Mouse (Mus musculus) gastrocnemius, adult 8-10 months (tissue): Measurements from ENCODE around the gene Hoxa3. TPM values are rescaled to one million over a fixed set of nuclear protein-coding genes. Genes with fewer than 3 reads are reported as not detected.

Experiments
- DNase-seq, 2 experiments: peaks; one replicate each; pipeline ENCODE4 v3.0.0; 2022; ENCODE audit warnings: low spot score in 2 of 2
- total RNA-seq, 4 experiments: library from RNA; stranded (reverse); gene quantifications; 2 replicates each; pipeline ENCODE4 v1.2.4; 2022

The Hoxa3 gene
- total RNA-seq, result 1 to 10 TPM; 1.3 to 2.9 (median 2.0) TPM

DNA sequence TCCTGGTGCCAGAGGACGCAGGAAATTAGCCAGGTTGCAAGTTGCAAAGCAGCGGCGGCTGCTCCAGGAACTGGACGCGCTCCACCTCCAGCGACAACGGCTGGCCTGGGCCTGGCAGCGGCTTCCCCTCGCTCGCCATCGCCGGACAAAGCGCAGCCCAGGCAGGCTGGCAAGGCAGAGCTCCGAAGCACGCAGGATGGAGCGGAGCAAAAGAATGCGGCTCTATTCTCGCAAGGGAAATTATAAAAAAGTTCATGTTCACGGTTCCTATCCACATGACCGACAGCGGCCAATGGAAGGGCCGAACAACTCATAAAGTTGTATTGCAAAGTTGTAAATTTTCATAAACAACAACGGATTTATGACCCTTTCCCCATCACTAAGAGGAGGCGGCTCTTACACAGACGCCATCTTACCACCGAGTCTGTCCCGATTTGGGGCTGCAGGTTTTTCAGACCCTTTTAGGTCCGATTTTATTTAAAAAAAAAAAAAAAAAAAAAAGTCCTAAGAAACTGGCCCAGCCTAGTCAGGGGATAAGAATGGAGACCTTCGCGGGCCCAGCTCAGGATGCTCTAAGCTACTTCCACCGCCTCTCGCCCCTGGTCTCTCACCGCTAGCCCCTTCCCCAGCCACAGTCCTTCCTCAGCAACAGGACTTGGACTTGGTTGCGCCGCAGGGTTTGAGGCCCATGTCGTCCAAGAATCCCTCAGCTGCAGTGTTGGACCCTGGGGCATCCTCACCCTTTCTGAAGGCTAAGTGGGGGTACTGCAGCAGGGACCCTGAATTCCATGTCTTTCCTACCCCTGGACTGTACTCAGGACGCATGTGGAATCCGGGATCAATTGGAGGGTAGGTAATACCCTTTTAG is at the start of gene Hoxa3, which contains the start of gene Gm28308:
Gene Hoxa3, minus strand, starts transcription at position 218 of the 868 bp plus-strand sequence.
Gene Gm28308, minus strand, starts transcription at position 221 of the 868 bp plus-strand sequence.
- DNase-seq, result peak; percentile 43 to 54

DNA sequence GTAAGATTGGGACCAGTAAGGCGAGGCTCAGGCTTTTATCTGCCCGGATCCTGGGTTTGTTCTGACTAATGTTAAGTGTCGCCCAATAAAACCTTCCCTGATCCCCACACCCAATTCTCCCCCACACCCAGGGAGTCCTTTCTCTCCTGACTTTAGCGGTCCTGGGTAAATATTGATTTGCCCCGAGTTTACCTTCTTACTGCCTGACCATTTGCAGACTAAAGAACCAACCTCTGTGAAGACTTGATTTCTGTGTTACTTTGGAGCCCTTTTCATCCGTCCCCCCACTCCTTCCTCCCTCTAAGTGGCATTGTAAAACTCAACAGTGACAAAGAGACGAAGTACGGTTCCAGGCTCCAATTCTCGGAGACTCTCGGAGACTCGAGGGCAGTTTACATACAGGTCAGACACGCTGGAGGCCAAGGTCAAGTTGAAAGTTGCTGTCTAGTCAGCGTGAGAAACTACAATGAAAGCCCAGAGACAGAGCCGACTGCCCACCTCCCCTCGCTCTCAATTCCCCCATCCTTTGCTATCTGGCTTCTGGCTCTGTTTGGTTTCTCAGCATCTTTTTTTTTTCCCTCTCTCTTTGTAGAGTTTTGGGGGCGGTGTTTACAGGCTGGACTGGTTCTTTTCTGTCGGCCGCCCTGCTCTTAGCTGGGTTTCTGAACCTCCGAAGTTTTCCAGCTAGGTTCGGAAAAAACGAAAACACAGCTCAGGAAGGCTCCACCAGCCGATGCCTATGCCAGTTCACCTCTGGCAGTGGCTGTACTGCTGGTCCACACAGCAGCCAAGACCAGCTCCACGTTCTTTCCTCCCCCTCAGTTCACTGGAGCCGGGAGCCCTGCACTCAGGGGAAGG is 49.6 kb upstream of the Hoxa3 start:
- no peak for DNase-seq

DNA sequence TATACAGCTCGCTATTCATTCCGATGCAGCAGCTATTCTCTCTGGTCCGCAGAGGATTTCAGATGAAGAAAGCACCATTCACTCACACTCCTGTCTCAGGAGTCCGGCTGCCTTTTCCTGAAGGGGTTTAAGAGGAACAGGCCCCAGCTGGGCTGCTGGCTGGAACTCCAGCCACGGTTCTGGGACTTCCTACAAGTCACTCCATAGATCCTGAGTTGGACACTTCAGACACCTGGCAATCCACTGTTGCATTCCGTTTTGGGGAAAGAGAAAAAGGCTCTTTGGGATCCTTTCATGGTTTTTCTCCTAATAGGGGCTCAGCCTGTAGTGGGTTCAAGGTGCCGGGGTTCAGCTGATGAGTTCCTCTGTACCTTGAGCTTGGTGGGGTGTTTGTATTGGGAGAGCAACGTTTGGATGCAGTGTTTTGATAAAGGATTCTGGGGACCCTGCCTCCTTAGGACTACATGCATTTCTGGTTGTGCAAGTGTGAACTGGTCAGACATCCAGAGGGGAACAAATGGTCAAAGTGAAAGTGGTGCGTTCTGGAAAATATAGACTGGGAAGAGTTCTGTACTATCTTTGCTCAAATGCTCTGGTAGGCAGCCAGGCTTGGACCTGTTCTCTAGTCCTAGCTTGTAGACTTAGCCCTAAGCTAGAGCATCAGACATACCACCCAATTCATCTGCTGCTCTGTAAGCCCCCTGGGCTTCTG is 48.8 kb upstream of the Hoxa3 start:
- DNase-seq, result no peak

DNA sequence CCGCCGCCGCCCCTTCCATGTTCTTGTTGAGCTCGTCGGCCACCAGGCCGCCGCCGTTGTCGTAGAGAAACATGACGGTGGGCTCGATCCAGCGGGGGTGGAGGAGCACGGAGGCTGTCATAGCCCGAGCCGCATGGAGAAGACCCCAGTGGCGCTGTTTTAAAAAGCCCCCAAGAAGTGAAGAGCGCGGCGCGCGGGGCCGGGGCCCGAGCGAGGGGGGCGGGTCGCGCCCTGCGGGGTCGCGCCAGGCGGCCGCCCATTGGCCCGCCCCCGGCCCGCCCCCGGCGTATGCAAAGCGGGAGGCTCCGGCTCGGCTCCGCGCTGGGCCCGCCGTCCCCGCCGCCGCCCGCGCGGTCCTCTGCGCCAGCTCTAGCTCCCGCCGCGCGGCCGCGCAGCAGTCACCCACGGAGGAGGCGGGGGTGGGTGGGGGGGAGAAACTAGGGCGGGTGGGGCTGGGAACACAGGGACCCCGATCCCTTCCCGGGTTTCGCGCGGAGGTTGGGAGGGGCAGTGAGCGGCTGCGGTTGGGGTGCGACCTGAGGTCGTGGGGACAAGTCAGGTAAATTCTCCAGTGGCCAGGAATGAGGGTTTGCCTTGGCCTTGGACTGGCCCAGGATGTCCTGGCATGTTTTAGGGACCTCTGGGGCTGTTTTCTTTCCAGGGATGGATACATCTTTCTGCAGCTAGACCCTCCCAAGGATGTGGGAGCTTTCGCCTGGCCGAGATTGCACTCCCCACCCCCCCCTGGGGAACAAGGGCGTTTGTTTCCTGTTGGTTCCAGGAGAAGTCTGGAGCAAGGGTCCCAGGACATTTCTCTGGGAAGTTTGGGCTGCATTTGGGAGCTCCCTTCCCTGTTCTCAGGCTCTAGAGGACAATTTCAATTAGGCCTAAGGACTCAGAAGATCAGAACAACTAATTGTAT is 47.8 kb upstream of the Hoxa3 start, which contains the start of gene Hoxa13:
Gene Hoxa13, minus strand, starts transcription at position 227 of the 922 bp plus-strand sequence.
- DNase-seq, result no peak

DNA sequence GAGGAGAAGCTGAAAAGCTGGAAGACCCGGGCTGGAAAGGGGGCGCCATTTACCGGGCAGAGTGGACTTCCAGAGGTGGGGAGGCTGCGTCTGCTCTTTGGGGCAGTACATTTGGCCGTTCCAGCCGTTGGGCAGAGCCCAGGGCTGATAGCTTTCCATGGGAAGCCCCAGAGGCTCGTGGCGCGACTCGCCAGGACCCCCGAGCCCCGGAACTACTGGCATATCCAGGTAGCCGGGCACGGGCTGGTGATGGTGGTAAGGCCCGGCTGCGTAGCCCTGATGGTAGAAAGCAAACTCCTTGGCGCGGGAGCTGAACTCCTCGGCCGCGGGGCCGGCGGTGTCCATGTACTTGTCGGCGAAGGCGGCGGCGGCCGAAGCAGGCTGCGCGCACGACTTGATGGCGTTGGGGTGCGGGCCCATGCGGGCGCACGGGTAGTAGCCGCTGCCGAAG is 46.7 kb upstream of the Hoxa3 start:
- no peak for DNase-seq

DNA sequence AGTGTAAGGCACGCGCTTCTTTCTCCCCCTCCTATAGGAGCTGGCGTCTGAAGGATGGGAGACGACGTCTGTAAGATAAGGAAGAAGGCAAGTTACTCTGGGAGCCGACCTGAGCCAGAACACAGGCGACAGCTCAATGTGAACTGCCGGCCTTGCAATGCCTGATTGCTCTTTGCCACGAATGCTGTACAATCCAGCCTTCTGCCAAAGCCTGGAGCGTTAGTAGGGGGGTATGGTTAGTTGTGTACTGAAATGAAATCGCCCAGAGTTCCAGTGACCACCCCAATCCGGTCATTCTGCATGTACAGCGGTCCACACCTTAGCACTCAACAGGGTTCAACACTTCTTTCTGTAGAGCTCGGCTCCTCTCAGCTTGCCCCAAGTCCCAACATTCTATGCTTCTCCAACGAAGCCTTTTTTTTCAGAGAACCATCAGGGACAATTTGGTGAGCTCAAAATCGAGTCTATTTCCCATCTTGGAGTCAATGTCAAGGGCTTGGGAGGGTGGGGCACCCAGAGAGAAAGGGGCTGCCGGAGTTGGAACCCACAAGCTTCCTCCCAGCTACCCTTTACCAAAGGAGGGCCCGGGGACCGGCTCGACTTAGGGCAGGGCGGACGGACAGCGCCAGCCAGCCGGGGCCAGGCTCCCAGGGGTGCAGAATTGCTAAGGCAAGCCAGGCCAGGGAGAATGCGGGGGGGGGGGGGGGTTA is 46.1 kb upstream of the Hoxa3 start:
- no peak for DNase-seq

DNA sequence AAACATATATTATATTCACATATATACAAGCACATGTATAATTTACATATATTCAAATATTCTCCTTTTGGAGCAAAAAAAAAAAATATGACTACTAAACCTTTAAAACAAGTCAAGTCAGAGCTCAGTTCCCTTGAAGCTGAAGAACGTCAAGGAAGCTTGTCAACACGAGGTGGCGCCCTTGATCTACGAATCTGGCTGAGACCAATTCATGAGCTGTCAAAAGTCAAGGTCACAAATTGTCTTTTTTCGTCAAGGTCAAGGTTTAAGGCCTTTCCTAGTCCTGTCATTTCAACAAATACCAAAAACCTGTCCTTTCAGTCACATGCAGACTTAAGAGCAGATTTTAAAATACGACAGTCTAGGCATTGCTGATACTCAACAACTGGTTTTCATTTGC is 43.8 kb upstream of the Hoxa3 start:
- peak in 1 of 2 experiments; percentile 73 for DNase-seq

DNA sequence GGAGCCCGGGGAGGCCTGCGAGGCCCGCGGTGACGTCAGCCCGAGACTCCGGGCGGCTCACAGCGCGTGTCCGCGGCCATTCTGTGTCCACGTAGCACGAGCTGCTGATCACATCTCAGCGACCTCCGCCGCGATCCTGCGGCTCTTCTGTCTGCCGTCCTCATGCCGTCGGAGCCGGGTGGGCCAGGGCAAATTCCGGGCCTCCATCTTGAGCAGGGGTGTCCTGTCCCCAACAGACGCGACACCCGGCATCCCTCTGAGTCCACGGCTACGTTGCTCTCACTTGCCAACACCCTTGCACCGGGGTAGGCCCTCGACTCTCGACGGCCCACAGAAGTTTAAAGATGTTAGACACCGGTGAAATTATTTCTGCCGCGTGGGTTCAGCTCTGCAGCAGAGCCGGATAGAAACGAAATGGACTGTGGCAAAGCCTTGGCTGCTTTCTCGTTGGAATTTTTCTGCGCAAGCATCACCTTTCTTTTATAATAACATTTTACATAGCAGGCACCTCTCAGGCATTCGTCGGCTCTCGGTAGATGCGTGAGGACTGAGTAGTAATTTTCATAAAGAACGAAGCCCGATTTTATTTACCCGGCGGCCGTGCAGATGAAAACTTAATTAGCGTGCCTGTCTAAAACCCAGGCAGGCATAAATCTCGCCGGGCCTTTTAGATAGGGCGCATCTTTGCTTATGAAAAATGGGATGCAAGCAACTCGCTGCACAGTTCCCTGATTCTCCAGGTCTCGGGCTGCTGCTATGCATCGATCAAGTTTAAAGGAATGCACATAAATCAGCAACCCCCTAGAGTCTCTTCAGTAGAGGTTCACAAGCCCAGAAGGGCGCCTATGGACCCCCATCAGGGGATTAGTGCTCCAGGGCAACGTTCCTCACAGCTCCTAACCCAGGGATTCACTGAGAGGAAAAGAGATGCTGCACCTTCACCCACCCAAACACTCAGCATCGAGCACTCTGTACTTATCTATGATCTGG is 40.7 kb upstream of the Hoxa3 start:
- no peak for DNase-seq

DNA sequence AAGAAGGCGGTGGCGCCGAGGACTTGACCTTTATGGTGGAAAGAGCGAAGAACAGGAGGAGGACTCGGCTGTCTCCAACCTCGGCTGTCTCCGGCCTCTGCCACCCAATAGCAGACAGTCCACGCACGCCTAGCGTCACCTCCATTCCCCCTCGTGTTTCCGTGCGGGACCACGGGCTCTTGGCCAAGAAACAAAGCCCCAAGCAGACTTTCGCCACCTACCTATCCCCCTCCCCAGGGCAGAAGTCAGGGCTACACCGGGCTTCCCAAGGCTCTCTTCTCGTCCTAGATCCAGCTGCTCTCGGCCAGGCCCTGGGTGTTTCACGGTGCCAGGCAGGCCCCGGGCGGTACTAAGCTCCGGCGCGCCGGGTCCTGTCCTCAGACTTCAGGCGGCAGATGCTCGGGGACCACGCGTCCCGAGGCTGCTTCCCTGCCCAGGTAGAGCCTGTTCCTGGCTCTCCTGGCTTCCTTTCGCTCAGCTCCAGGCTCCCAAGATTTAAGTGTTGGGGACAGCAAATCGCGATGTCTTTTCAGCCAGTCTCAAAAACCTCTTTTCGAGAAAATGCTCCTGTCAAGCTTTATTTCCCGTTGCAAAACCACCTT is 39.7 kb upstream of the Hoxa3 start:
- no peak for DNase-seq

DNA sequence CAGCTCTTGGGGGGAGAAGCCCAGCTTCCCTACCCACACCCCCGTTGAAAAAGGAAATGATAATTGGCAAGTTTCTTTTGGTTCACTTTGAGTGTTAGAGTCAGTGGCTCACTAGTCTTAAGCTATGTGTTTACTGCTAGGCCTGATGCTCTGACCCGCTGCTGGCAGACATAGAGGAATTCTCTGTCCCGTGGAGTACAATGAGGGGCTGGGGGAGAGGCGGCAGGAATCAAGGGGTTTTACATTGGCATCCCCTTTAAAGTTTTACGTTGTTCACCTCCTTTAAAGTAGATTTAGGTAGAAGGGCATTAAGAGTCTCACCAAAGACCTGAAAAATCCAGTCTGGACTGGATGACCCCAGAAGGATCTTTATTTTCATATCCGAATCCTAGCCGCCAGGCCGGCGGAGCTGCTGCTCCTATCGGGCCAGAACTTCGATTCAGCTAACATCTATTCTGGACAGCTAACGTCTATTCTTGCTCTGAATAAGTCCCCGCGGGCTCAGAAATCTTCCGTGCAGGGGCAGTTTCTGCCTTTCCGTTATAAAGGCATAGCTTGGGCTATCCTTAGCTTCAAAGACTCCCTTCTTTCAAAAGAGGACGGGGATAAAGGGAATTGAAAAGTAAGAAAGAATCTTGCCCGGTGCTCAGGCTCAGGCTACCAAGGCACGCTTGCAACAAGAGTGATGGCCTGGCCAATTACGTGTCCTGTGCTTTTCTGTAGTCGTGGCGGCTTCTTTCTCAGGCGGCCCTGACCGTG is 39.1 kb upstream of the Hoxa3 start:
- no peak for DNase-seq

DNA sequence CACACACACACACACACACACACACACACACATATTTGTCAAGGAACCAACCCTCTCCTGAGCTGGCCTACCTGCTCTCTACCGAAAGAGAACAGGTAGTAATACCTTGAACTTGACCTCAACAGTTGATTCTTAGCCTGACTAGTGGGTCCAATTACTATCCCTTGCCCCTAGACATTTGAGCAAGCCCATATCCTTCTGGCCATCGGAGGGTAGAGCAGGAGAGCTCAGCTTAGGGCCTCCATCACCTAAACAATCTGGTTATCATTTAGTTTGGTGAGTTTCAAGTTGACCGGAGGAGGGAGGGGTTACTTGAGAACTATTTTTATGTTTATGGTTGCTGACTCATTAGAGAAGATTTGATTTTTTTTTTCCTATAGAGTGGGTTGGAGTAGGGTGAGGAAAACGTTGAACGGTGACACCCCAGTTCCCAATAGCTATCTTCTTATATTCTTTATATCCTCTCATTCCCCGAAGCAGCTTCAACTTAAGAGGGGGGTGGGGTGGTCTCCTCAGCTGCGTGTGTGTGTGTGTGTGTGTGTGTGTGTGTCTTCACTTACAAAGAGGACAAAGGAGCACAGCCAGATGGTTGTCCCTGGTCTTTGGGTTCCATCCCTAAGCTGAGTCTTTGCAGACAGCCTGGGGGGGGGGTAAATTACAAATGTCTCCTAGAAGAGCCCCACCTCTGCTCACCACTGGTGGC is 38.2 kb upstream of the Hoxa3 start:
- no peak for DNase-seq

DNA sequence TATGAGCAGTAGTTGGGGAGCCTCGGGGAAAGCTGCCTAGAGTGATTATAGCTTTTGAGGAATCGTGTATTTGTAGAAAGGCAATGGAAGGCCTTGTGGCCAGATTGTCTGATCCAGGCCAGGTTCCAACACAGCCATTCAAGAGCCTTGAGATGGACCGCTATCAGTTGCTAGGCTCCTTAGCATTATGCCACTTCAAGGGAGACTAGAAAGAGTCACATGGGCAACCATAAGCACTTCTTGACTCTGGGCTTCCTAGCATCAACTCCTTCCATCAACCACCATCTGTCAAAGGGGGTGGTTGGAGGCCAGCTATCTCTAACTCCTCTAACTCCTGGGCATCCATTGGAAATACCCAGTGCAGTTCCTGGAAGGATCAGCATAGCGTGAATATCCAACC is 36.7 kb upstream of the Hoxa3 start:
- DNase-seq, result no peak

DNA sequence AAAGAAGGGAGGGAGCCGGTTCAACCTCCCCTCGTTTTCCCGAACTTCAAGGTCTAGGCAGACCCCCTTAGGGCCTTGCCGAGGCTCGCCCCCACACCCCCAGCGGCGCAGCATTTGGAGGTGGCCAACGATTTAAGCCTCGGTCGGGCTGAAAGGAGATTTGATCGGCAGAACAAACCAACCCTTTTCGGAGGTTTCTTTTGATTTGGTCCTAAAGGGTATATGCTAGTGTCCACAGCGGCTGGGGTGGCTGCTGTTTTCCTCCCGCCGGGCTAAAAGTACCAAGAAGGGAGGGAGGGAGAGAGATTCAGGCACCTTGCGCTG is 36.2 kb upstream of the Hoxa3 start:
- no peak for DNase-seq

DNA sequence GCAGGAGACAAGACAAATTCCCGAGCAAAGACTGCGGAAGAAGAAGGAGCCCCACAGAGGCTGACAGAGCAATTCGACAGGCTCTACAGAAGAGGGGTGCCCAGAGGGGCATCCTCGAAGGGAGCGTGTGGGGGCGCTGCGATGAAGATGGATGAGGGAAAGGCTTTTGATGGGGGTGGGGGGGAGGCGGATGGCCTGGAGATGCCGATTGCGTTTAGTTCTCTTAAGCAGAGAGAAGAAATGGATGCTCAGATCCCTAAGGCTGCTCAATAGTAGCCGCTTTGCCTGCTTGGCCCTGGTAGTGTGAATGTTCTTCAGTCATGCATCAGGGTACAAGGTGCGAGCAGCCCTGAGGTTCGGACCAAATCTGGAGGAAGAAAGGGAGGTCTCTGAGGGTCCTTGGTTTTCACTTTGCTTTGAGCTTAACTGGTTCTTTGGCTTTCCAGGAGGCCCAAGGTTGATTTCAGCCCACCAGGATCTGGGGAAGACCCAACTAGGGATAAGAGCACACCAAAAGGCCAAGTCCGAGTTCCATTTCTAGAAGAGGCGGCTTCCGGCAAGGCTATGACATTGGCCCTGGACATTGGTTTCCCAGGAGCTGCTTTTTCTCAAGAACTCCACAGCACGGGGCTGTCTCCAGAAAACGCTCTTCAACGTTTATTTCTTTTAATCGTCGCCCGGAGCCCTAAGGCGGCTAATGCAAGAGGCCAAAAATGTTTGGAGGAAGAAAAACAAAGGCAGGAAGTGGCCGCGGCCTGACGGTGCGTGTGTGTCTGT is 35.7 kb upstream of the Hoxa3 start:
- DNase-seq, result no peak

DNA sequence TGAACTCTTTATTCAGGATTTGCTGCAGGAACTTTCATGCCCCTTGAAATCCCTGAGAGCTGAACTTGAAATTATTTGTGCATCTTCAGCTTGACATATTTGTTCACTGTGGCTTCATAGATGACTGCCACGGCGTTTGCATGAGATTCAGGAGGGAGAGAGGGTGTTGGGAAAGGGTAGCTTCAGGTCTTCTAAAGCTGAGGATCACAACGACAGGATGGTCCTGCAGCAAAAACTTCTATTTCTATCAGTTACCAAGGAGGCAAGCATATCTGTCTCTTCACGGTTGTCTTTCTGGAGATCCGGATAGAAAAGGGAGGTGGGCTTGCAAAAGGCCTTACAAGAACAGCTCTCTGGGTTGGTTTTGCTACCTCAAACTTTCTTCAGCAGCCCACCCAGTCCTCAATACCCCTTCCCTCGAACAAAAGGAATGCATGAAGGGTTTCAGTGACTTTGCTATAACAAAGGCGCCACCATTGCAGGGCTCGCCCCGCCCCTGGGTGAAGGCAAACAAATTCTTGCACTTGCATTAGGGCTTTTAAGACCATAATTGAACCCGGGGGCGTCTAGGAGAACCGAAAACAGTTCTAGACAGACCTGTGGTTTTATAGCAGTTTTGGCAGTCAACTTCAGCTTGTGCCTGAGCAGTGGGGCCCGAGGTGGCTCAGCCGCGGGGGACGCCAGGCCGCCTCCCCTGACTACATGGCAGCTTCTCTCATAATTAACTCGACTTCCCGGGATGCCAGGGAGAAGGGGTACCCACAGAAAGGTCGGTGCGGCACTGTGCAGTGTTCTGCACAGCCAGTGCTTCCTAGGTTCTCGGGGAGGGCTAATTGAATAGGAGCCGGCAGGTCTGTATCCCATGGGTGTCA is 34.9 kb upstream of the Hoxa3 start:
- DNase-seq, result no peak
